Mouse (Mus musculus) retina, adult 2 months (tissue): Measurements from ENCODE around the gene Gtf2h1.

ENCODE experiments used
- DNase-seq: peaks from one replicate; pipeline ENCODE4 v3.0.0-alpha.2; 2012; ENCODE audit warnings: low read depth, low spot score

Gene Gtf2h1

DNA sequence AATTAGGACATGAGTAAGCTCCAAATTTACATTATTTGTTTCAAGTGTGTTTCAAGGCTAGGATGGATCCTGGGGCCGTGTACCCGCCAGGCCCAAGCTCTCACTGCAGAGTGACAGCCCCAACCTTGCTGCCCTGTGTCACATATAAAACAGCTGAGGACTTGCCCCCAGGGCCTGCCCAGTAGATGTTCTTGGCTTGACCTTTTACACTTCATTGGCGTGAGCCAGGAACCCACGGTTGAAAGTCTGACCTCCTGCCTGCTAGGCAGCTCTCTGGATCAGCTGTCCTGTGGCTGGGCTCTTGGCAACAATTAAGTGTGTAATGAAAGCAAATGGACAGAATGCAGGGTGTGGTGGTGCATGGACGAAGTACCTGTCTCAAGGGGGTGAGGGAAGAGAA is 53.4 kb downstream of the Gtf2h1 start:
- no peak for DNase-seq

DNA sequence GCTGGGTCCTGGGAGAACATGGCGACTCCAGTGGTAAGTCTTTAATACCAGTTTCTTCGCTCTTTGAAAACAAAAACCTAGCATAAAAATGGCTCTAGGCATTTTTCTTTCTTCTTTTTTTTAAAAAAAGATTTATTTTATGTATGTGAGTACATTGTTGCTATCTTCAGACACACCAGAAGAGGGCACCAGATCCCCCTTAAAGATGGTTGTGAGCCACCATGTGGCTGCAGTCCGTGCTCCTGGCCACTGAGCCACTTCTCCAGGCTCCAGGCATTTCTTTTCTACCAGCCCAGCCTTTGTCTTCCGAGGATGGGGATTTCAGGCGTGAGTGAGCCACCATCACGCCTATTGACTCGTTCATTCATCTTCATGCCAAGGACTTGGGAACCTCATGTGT is 55.1 kb downstream of the Gtf2h1 start:
- no peak for DNase-seq

GRCm38 (mm10) chr7:46852666-46853065 is 56.8 kb downstream of the Gtf2h1 start:
- DNase-seq, result no peak

DNA sequence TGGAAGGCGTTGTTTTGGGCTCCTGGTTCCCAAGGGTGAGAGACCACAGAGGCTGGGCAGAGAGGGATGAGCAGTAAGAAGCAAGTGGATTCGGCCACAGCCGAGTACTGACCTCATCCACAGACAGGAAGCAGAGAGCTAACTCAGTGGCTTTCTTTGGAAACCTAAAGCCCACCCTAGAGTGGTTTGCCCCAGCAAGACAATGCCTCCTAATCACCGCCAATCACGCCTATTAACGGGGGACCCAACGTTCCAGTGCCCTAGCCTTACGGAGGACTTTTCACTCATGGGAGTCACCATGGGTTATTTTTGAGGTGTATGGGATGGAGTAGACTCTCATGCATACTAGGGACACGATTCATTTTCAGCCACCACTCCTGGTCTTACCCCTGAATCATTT is 57.5 kb downstream of the Gtf2h1 start:
- no peak for DNase-seq

- no peak for DNase-seq
These were observed 60.1 kb downstream of the Gtf2h1 start for GRCm38 (mm10) chr7:46855866-46856560.

DNA sequence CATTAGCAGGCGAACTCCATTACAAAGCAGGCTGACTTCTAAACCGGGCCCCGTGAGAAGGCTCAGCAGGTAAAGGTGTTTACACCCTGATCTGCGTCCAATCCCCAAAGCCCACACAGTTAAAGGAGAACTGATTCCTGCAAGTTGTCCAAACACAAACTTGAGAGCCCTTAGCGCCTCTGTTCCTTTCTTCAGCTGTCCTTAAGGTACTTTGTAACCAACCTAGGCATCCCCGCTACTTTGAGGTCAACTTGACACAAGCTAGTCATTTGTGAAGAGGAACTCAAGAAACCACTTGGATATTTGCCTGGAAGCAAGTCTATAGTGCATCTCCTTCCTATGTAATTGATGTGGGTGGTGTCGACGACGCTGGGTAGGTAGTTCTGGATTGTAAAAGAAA is 61.5 kb downstream of the Gtf2h1 start:
- DNase-seq, result no peak

- DNase-seq, result no peak
These were observed 63.1 kb downstream of the Gtf2h1 start for GRCm38 (mm10) chr7:46859031-46859430.

DNA sequence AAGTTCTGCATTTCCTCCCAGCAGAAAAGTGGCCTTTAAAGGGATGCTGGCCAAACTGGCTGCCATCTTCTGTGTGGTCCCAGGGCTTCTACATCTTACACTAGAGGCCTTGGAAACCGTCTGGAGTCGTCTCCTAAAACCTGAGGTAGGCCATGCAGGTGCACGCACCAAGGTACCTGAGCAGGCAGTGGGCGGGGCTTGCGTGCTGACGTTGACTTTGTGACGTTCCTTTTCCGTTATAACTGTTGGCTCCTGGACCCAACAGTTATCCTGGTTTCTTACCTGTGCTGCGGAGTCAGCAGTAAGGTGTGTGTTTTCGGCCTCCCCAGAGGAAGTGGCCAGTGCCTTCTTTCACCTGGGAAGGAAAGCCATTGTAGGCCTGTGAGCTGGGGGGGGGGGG is 65.1 kb downstream of the Gtf2h1 start, which contains the start of gene Ldhc:
Gene Ldhc, plus strand, starts transcription at position 208 of the 400 bp plus-strand sequence.
- no peak for DNase-seq

DNA sequence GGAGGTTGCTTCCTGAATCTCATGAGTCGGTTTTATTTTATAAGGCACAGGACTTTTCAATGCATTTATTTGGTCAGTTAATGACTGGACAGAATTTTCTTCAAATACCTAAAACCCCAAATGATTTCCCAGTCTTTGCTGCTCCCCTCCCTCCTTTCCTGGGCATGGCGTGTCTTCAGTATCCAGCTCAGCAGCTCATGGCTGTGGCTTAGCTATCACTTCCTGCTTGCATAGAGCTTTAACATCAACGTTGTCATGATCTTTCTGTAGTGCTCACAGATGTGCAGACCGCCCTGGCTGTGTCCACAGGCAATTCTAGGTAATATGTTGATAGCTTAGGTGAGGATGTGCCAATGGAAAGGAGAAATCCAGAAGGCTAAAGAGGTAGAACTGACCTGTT is 76.1 kb downstream of the Gtf2h1 start:
- no peak for DNase-seq
